Mouse (Mus musculus): ENCODE measurements around the gene Spdef. TPM values are rescaled to one million over a fixed set of nuclear protein-coding genes. Genes with fewer than 3 reads are reported as not detected.

The Spdef gene
- polyA plus RNA-seq (2012; rRNA removed) = 1.1 and 1.3 TPM in 2 replicates

DNA sequence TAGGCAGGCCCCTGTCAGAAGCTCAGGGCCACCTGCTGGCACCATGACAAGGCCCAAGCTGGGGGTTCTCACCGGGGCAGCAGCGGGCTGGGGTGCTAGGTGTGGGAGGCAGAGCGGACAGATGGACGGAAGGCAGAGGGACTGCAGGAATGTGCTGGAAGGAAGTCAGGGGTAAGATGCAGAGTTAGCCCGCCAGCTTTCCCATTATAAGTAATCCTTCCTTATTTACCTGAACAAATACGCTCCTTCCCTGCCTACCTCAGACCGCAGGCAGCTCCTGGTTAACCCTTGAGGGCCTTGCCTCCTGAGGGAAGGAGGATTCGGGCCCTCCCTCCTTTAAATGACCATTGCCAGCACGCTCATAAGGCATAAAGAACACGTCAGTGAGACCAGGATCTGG is at the start of gene Spdef:
Spdef (minus strand) TSS at position 186 of the 400 bp plus-strand sequence.
- TF ChIP-seq POLR2A (IDR thresholded peaks at IDR 0.05; ENCODE audit: borderline replicate concordance, extremely low read depth, insufficient read depth, insufficient read length, poor library complexity, severe bottlenecking) (no peak), CTCF (IDR thresholded peaks at IDR 0.05; ENCODE audit: borderline replicate concordance, extremely low read depth, insufficient read depth, insufficient read length) (no peak)
- DNase-seq (ENCODE audit: low read depth) = no peak

DNA sequence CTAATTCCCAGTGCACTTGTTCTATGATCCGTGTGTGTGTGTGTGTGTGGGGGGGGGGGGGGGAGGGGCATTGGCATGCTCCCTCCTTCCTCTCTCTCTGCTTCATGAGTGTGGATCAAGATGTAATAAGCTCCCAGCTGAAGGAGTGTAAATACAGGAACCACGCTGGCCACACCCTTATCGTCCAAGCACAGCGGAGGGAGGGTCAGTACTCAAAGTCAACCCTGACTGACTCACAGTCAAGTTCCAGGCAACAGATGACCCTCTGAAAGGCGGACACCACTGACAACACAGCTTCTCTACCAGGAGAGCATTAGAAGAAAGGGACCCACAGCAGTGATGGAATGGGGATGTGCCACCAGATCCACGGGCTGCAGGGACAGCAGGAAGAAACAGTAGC is 49.1 kb upstream of the Spdef start:
- TF ChIP-seq CTCF (IDR thresholded peaks at IDR 0.05; ENCODE audit: borderline replicate concordance, extremely low read depth, insufficient read depth, insufficient read length) (no peak), POLR2A (IDR thresholded peaks at IDR 0.05; ENCODE audit: borderline replicate concordance, extremely low read depth, insufficient read depth, insufficient read length, poor library complexity, severe bottlenecking) (no peak)

DNA sequence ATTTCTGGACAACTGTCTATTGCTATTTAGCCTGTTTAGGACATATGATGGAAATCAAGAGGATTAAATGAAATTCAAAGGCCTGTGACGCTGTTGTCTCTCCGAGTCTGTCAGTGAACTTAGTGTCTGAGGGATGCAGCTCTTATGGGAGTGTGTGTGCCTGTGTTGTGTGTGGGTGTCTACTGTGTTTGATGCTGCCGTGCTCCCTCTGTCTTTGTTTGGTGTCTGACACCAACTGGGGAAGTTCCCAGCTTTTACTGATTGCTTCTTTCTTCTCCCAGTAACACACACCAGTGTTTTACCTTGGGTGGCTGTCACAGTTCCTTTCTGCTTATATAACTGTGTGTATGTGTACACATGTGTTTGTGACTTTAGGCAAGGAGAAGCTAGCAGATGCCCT is 45.4 kb upstream of the Spdef start:
- no peak for DNase-seq (ENCODE audit: low read depth)
- no peak for TF ChIP-seq POLR2A (IDR thresholded peaks at IDR 0.05; ENCODE audit: borderline replicate concordance, extremely low read depth, insufficient read depth, insufficient read length, poor library complexity, severe bottlenecking)
- no peak for TF ChIP-seq CTCF (IDR thresholded peaks at IDR 0.05; ENCODE audit: borderline replicate concordance, extremely low read depth, insufficient read depth, insufficient read length)

More for the DNA sequence above, 49.1 kb upstream of the Spdef start:
- no peak for DNase-seq (ENCODE audit: low read depth)

DNA sequence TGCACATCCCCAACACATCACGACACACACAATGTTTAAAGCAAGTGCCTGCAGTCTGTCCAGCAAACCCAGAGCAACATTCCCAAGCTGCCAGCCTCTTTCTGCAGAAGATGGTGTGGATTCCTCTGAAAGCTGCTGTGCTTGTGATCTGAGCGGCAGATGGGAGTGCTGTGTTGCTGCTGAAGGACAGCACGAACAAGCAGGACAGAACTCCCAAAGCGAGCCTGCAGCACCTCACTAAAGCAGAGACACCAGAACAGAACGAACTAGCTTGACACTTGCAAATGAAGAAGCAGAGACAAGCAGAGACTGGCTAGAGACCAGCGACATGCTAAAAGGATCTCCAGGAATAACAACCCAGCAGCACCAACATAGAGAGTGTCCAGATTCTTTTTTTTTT is 42.9 kb upstream of the Spdef start:
- no peak for TF ChIP-seq CTCF (IDR thresholded peaks at IDR 0.05; ENCODE audit: borderline replicate concordance, extremely low read depth, insufficient read depth, insufficient read length)
- no peak for TF ChIP-seq POLR2A (IDR thresholded peaks at IDR 0.05; ENCODE audit: borderline replicate concordance, extremely low read depth, insufficient read depth, insufficient read length, poor library complexity, severe bottlenecking)
- no peak for DNase-seq (ENCODE audit: low read depth)

DNA sequence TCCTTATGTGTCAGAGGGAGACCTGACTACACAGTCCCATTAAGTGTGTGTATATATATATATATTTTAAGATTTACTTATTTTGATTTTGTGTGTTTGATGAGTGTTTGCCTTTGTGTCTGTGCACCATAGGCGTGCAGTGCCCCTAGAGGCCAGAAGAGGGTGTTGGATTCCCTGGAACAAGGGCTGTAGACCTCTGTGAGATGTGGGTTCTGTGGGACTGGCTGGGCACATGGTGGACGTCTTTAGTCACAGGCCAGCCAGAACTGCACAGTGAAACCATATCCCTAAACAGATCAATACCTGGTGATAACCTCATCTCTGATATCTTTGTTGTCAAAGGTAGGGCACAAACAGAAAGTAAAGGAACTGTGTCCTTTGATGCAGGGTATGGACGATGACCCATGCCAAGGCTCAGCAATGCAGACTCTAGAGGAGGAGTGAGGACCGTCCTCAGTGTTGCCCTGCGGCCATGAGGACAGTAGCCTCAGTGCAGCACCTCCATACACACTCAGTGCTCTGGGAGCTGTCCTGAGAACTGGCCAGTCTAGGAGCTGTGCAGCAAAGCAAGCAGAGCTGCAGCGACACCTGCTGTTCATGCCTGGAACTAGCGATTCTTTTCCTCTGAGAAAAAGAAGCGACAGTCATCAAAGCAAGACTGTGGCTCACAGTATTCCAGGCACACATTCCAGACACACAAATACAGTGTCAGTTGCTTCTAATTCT is 40.2 kb upstream of the Spdef start:
- TF ChIP-seq CTCF (IDR thresholded peaks at IDR 0.05; ENCODE audit: borderline replicate concordance, extremely low read depth, insufficient read depth, insufficient read length) = peak; percentile 92
- no peak for TF ChIP-seq POLR2A (IDR thresholded peaks at IDR 0.05; ENCODE audit: borderline replicate concordance, extremely low read depth, insufficient read depth, insufficient read length, poor library complexity, severe bottlenecking)
- peak; percentile 72 for DNase-seq (ENCODE audit: low read depth)

DNA sequence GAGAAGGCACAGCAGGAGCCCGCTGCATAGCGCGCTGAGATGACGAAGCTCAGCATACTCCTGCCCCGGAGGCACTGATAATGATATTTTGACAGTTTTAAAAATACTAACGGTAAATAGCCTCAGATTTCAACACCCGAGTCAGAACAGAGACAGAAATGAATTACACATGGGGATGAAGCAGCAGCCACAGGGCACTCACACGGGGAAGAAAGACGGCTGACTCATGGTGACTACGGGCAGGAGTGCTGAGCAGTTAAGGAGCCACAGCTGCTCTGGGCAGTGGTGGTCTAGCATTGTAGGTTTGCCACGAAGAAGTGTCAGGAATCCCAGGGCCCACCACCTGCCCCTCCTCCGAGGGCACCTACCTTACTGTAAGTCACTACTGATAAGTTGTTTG is 38.8 kb upstream of the Spdef start:
- TF ChIP-seq CTCF (IDR thresholded peaks at IDR 0.05; ENCODE audit: borderline replicate concordance, extremely low read depth, insufficient read depth, insufficient read length) (no peak), POLR2A (IDR thresholded peaks at IDR 0.05; ENCODE audit: borderline replicate concordance, extremely low read depth, insufficient read depth, insufficient read length, poor library complexity, severe bottlenecking) (no peak)
- no peak for DNase-seq (ENCODE audit: low read depth)

DNA sequence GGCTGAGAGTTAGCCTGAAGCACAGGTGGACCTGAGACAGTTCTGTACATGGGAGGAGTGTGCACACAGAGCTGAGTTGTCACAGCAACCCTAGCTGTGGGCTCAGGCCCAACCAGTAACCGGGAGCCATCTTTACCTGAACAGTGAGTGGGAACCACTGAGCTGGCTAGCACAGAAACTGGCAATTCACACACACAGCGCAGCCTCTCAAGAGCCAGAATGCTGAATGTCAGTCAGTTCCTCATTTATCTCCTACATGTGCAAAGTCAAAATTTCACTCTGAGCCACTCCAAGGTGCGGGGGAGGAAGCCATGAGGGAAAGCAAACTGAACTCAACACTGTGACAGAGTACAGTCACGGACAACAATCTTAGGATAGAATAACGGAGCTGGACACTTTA is 38.4 kb upstream of the Spdef start:
- TF ChIP-seq CTCF (IDR thresholded peaks at IDR 0.05; ENCODE audit: borderline replicate concordance, extremely low read depth, insufficient read depth, insufficient read length) = no peak
- DNase-seq (ENCODE audit: low read depth) = no peak

DNA sequence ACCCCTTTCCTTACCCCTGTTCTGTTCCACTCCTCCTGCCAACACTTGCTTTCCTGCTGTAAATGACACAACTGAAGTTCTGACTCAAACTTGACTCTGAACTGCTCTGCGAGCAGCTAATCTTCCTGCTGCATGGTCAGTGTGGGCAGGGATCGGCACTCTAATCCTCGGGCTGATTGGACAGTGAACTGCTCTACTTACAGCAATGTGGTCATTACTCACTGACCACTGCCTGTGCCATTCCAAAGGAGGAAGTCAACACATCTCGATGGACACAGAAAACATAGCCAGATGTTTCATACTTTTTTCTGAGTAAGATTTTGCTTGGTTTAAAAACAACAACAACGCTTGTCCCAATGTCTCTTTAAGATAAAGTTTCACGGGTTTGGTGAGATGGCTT is 36.3 kb upstream of the Spdef start:
- DNase-seq (ENCODE audit: low read depth) = no peak
- TF ChIP-seq CTCF (IDR thresholded peaks at IDR 0.05; ENCODE audit: borderline replicate concordance, extremely low read depth, insufficient read depth, insufficient read length) (no peak), POLR2A (IDR thresholded peaks at IDR 0.05; ENCODE audit: borderline replicate concordance, extremely low read depth, insufficient read depth, insufficient read length, poor library complexity, severe bottlenecking) (no peak)

DNA sequence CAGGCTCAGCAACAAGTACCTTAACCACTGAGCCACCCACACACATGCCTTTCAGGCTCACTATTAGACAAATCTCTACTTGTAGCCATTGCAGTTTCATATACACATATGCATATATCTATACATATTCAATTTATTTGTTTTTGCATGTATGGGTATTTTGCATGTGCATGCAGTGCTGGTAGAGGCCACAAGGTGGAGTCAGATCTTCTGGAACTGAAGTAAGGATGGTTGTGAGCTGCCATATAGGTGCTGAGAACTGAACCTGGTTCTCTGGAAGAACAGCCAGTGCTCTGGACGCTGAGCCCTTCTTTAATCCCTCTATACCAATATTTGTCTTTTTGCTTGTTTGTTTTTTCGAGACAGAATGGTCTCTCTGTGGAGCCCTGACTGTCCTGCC is 35.7 kb upstream of the Spdef start:
- DNase-seq (ENCODE audit: low read depth) = no peak
- TF ChIP-seq POLR2A (IDR thresholded peaks at IDR 0.05; ENCODE audit: borderline replicate concordance, extremely low read depth, insufficient read depth, insufficient read length, poor library complexity, severe bottlenecking) = no peak
- TF ChIP-seq CTCF (IDR thresholded peaks at IDR 0.05; ENCODE audit: borderline replicate concordance, extremely low read depth, insufficient read depth, insufficient read length) = peak; percentile 23; the same call in 1 of the 2 replicates

DNA sequence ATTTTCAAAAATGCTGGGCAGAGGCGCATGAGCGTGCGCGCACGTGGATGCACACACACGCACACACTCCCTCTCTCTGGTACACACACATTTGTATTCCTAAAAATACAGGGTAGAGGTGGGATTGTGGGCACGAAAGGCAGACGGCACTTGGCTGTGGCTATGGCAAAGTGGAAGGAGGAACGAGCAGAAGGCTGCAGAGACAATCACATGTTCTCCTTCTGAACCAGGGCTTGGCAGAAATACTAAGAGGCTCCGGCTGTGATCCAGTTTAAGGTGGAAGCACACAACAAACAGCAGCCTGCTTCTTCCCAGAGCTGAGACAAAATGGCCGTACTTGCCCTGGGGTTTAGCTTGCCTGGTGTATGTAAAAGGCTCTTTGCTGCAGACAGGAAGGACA is 34.1 kb upstream of the Spdef start:
- no peak for TF ChIP-seq POLR2A (IDR thresholded peaks at IDR 0.05; ENCODE audit: borderline replicate concordance, extremely low read depth, insufficient read depth, insufficient read length, poor library complexity, severe bottlenecking)
- TF ChIP-seq CTCF (IDR thresholded peaks at IDR 0.05; ENCODE audit: borderline replicate concordance, extremely low read depth, insufficient read depth, insufficient read length) = no peak
- no peak for DNase-seq (ENCODE audit: low read depth)

DNA sequence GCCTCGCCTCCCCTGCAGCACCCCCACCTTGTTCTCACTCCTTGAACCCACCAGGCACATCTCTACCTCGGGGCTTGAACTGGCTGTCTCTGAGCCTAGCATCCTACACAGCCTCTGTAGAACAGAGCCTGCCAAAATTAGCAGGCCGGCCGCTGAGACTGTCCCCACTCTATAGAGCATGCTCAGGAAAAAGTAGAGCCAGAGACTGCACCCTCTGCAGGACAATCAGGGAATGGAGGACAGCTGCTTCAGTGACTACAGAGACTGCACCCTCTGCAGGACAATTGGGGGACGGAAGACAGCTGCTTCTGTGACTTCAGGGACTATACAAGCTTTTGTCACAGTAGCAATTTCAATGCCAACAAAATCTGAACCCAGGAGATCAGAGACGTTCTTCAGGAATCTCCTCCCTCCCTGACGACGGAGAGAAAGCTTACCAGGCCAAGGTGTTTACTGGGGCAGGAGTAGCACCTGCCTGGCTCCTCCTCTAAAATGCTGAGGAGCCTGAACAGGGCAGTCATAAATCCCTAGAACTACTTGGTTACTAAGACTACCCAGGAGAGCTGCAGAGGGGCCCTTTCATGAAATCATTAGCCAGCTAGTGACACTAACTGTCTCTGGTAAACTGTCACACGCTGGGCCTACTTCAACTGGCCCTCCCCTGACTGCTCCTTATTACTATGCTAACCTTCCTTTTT is 33.0 kb upstream of the Spdef start:
- no peak for TF ChIP-seq POLR2A (IDR thresholded peaks at IDR 0.05; ENCODE audit: borderline replicate concordance, extremely low read depth, insufficient read depth, insufficient read length, poor library complexity, severe bottlenecking)
- TF ChIP-seq CTCF (IDR thresholded peaks at IDR 0.05; ENCODE audit: borderline replicate concordance, extremely low read depth, insufficient read depth, insufficient read length) = peak; percentile 87

DNA sequence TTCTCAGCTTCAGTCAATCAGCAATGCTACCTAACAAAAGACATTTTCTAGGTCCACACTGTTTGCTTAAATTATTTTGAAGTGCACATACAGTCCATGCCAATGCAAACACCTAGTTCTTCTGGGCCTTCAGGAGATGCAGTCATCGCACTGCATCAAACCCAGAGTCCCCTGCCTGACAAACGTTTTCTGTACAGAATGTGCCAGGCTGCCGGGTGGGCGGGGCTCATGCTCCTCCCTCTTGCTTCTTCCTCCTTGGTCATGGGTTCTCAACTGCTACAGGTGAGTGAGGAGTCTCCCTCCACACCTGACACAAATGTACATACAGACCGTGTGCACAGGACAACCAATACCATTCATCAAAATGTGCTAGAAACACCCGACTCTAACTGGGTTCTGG is 31.4 kb upstream of the Spdef start:
- no peak for TF ChIP-seq POLR2A (IDR thresholded peaks at IDR 0.05; ENCODE audit: borderline replicate concordance, extremely low read depth, insufficient read depth, insufficient read length, poor library complexity, severe bottlenecking)
- no peak for TF ChIP-seq CTCF (IDR thresholded peaks at IDR 0.05; ENCODE audit: borderline replicate concordance, extremely low read depth, insufficient read depth, insufficient read length)
- no peak for DNase-seq (ENCODE audit: low read depth)

More for the DNA sequence above, 33.0 kb upstream of the Spdef start:
- peak; percentile 89 for DNase-seq (ENCODE audit: low read depth)

Measured in brain, embryonic 14.5 days (tissue).